Mouse (Mus musculus) CD4-positive helper T cell, adult 2 months (primary cell): ENCODE measurements around the gene Zfp422.
"Not testable (repeated sequence)": the region's sequence is repeated elsewhere in the genome, so short reads cannot be mapped to it uniquely, and the experiment has no call there.

Experiments
- DNase-seq: peaks from one replicate; pipeline ENCODE4 v3.0.0-alpha.2; 2012; ENCODE audit warnings: low read depth, missing footprints, low spot score

The Zfp422 gene

GRCm38 (mm10) chr6:116649811-116650210, 21.0 kb upstream of the Zfp422 start:
- no peak for DNase-seq

GRCm38 (mm10) chr6:116647763-116648162, 19.0 kb upstream of the Zfp422 start:
- DNase-seq, result no peak

DNA sequence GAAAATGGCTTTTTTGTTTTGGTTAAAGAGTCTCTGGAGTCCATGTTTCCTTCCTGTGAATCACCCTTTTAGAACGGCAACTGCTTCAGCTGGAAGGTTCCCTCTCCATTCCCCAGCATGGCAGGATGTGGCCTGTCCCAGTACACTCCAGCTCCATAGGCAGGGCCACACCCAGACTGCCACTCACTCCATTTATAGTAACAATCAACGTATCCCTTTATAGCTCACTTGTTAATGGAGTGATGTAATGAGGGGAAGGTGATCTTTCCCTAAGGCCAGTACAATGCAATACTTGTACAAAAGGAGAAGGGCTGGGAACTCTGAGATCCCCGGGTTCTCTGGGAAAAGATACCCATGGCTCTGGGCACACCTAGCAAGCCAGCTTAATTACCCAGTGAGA, 15.5 kb upstream of the Zfp422 start:
- DNase-seq, result no peak

DNA sequence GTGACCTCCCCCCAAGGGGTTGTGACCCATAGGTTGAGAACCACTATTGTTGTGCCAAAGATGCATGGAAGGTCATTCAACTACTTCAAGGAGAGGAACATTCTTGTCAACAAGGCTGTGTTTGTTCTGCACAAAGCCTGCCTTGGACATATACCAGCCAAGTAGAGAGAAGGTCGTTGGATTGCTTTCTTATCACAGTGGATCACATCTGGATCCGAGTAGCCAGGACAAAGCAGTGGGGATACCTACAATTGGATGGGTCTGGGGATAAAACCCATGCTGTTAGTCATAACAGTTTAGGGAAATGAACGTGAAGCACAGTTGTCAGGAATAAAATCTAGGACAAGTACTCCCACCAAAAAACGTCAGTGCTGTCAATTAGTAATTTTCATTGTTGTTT, 15.1 kb upstream of the Zfp422 start:
- no peak for DNase-seq

GRCm38 (mm10) chr6:116642942-116643341, 14.1 kb upstream of the Zfp422 start:
- no peak for DNase-seq

GRCm38 (mm10) chr6:116639663-116640062, 10.9 kb upstream of the Zfp422 start:
- DNase-seq, result no peak

GRCm38 (mm10) chr6:116638871-116639270, 10.1 kb upstream of the Zfp422 start:
- DNase-seq, result no peak

- no peak for DNase-seq
These were observed 8.7 kb upstream of the Zfp422 start for GRCm38 (mm10) chr6:116637496-116637895.

DNA sequence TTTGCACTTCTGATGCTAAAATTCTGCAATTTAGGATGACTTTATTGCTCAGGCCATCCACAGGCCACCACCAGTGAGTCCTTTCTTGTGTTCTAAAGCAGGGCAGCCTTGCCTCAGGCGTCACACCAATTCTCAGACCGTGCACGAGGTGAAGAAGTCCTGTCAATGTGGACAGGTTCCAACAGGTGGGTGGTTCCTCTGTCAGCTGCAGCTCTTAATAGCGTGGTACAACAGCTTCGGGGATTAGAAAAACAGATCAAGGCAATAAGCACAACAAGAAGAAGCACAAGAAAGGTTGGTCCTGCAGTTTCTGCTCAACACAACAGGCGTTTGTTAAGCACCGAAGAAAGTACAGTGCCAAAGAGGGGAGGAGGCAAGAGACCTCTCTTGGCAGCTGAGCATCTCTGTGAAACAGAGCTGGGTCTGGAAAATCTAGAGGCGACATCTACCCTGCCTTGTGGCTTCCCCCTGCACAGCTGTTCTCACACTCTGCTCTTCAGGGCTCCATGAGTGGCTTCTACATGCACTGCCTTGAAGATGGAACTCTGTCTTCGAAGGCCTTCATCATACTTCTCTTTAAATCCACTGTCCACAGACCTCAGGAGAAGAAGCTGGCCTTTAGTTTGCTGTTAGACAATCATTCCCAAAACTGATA, 7.9 kb upstream of the Zfp422 start:
- no peak for DNase-seq

GRCm38 (mm10) chr6:116635251-116636180, 6.7 kb upstream of the Zfp422 start:
- no peak for DNase-seq

- peak; percentile 15 for DNase-seq
These were observed 5.2 kb upstream of the Zfp422 start for GRCm38 (mm10) chr6:116633741-116634695.

DNA sequence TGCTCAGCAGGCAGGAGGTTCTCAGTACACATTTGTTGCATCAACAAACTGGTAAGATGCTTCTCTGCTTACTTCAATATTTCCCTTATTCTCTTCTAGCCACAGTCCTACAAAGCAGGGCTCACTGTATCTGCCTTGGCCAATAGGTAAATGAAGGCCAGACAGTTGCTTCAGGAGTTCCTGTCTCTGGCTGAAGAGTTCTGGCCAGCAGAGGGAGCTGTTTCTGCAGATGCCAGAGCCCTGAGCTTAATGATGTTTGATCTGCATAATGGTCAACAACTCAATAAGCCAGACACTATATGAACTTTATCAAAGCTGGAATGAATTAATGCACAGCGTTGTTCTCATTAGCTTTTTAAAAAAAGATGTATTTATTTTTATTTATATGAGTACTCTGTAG, 3.3 kb upstream of the Zfp422 start:
- DNase-seq, result peak; percentile 55

- DNase-seq, result no peak
These were observed 967 bp upstream of the Zfp422 start for GRCm38 (mm10) chr6:116629766-116630165.

DNA sequence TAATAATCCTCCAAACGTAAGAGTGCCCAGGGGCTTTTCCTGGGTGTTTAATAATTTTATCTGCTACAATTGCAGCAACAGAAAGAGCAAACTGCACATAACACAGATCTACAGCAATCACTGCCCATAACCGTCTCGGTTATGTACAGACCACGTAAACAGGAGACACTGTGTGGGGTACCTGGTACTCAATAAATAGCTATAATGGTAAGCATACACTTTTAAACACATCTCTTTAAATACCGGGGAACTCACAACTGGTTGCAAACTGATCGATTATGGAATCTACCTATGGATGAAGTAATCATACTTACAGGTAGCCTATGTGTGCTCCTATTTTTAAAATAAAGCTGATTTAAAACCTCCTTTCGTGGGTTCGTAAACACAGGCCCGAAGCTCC, 704 bp downstream of the Zfp422 start:
- no peak for DNase-seq

- DNase-seq, result not testable (repeated sequence)
These were observed 2.4 kb downstream of the Zfp422 start for GRCm38 (mm10) chr6:116626417-116626816.

- DNase-seq, result no peak
These were observed 7.3 kb downstream of the Zfp422 start for GRCm38 (mm10) chr6:116621318-116622023.

DNA sequence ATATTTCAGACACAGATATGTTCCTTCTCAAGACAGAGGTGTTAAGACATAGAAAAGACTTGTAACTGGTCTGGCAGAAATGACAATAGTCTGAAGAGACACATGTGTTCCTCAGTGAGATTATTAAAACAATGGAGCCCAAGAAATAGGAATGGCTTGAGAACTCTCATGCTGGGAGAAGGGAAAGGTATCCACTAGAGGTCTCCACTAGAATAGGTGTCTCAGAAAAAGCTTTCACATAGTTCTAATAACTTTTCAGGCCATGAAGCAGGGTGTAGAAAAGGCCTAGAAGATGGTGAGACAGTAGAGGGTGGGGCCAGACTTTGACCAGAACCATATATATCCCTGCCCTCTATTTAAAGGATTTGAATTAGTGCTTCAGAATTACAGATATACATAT, 10.7 kb downstream of the Zfp422 start:
- DNase-seq, result no peak

DNA sequence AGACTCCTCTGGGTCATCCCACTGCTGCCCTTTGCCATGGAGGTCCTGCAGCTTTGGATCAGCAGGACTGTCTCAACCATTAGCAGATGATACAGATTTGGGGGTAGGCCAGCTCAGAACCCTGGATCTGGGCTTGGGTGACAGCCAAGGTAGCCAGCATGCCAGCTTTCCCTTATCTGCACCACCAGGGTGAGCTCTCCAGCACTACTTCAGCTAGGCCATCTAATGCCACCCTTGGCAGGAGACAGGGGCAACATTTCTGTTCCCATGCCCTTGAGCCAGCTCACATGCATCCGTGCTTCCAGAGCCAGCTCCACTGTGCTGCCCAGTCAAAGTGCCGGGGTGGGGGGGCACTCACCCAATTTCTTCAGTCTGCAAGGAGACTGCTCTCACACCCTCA, 13.1 kb downstream of the Zfp422 start:
- no peak for DNase-seq

- no peak for DNase-seq
These were observed 21.6 kb downstream of the Zfp422 start for GRCm38 (mm10) chr6:116607230-116607629.

DNA sequence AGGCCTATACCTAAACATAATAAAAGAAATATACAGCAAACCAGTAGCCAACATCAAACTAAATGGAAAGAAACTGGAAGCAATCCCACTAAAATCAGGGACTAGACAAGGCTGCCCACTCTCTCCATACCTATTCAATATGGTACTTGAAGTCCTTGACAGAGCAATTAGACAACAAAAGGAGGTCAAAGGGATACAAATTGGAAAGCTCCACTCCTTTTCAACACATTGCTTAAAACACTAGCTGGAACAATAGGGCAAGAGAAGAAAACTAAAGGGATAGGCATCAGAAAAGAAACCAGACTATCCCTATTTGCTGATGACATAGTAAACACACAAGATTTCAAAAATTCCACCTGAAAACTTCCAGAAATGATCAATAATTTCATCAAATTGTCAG, 27.8 kb downstream of the Zfp422 start:
- DNase-seq, result not testable (repeated sequence)

- DNase-seq, result no peak
These were observed 44.7 kb downstream of the Zfp422 start, which contains the start of gene Olfr215 for GRCm38 (mm10) chr6:116584095-116584494. TSS of gene Olfr215 (minus strand) at chr6:116584195.
